Mouse (Mus musculus) spleen, adult 12 weeks (tissue): Measurements from ENCODE around the gene Vmn1r179.
"Not testable (repeated sequence)": the region's sequence is repeated elsewhere in the genome, so short reads cannot be mapped to it uniquely, and the experiment has no call there.

Source experiments
- DNase-seq: peaks from one replicate; pipeline ENCODE4 v3.0.0; 2022; ENCODE audit warnings: low spot score

The Vmn1r179 gene

DNA sequence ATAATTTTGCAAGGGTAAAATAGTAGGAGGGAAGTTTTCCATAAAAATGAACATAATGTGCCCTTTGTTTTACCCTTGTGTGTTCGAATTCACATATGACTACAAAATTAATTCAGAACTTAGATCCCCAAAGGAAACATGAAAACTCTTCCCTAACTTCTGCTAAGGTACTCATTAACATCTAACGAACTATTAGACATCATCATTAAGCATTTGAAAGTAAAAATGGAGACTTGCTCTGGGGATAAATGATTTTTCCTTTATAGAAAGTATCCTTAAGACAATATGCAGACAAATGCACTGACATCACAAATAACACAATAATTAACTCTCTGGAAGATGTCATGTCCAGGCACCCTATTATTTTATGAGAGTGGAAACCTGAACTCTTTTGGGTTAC, at the start of gene Vmn1r179:
TSS of gene Vmn1r179 (plus strand) at position 301 of the 400 bp plus-strand sequence.
- no peak for DNase-seq

DNA sequence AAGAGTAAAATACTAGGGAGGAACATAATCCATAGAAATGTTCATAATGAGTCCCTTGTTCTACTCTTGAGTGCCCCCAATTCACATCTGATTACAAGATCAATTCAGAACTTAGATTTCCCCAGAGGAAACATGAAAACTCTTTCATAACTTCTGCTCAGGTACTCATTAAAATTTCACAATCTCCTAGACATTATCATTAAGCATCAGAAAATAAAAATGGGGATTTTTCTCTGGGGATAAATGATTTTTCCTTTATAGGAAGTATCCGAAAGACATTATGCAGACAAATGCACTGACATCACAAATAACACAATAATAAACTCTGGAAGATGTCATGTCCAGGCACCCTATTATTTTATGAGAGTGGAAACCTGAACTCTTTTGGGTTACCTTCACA, 35.1 kb upstream of the Vmn1r179 start, which contains the start of gene Vmn1r178:
TSS of gene Vmn1r178 (plus strand) at position 301 of the 400 bp plus-strand sequence.
- no peak for DNase-seq

DNA sequence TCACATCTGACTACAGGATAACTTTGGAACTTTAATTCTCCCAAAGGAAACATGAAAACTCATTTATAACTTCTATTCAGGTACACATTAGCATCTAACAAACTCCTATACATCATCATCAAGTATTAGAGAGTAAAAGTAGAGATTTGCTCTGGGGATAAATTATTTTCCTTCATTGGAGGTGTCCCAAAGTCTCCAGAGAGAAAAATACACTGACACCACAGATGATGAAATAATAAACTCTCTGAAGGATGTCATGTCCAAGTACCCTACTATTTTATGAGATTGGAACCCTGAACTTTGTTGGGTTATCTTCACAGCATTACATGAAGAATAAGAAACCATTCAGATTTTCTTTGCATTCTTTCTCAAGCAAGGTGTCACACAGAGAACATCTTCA, 23.6 kb downstream of the Vmn1r179 start, which contains the start of gene Vmn1r180:
TSS of gene Vmn1r180 (plus strand) at position 301 of the 400 bp plus-strand sequence.
- DNase-seq: no peak

DNA sequence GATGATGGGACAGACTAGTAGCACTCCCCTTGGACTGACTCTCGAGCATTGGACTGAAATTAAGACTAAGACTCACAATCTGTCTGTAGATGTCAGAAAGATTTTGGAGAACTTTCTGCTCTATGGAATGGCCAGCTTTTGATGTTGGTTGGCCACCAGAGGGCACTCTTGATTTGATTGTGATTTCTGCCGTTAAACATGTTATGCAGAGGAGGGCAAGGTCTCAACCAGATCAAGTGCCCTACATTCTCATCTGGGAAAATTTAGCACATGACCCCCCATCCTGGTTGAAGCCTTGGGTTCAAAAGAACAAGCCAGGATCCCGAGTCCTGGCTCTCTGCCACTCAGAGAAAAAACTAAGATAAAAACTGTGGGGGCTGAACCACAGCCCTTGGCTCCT, 41.3 kb downstream of the Vmn1r179 start:
- DNase-seq: not testable (repeated sequence)

DNA sequence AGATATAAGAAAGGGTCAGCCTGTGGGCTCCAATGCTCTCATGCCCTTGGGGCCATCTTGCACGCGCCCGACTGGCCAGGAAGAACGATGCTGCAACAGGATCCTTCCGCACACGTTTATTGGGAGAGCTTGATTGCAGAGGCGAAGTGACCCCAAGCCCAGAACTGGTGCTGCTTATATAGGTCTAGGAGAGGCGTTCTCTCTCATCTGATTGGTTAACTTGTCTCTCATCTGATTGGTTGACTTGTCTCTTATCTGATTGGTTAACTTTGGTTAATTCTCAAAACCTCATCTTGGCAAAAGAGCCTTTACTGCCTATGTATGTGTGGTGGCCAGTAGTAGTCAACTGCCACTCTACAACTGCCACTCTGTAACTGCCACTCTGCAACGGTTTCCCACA, 47.5 kb downstream of the Vmn1r179 start, which contains the start of gene Vmn1r181:
TSS of gene Vmn1r181 (plus strand) at position 301 of the 400 bp plus-strand sequence.
- not testable (repeated sequence) for DNase-seq
